Mouse (Mus musculus): Measurements from ENCODE around the gene Phkg1. TPM values are rescaled to one million over a fixed set of nuclear protein-coding genes. Genes with fewer than 3 reads are reported as not detected.
"Not testable (repeated sequence)": the region's sequence is repeated elsewhere in the genome, so short reads cannot be mapped to it uniquely, and the experiment has no call there.

The Phkg1 gene
- polyA plus RNA-seq, 1 experiment, result 35.5 TPM

DNA sequence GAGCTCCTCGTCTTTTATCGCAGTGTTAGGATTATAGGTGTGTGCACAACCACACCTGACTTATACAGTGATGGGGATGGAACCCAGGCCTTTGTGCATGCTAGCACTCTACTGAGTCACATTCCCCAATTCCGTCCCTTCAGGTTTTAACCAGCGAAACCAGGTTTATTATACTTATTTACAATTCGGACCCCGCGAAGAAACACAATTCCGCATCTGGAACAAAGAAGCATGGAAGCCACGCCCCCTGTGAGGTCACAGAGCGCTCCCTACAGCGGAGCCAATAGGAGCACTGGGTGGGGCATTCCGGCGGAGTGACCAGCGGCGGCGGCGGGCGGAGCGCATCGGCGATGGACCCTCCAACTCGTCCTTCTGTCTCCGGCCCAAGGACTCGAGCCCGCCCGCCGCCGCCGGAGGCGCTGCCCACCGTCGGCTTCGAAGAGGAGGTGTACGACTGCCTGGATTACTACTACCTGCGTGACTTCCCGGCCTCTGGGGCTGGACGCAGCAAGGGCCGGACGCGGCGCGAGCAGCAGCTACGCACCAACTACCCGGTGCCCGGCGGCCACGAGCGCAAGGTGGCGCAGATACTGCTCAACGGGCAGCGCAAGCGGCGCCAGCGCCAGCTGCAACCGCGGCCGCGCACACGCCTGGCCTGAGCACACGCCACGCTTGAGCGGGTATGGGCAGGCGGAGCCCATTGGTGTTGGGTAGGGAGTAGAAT, 10.1 kb upstream of the Phkg1 start, which contains the start of gene Nupr1l:
Gene Nupr1l, plus strand, starts transcription at position 299 of the 724 bp plus-strand sequence.
- peak; percentile 81 to 88 for DNase-seq (ENCODE audit: extremely low spot score in 1 of 2, low spot score in 1 of 2)

DNA sequence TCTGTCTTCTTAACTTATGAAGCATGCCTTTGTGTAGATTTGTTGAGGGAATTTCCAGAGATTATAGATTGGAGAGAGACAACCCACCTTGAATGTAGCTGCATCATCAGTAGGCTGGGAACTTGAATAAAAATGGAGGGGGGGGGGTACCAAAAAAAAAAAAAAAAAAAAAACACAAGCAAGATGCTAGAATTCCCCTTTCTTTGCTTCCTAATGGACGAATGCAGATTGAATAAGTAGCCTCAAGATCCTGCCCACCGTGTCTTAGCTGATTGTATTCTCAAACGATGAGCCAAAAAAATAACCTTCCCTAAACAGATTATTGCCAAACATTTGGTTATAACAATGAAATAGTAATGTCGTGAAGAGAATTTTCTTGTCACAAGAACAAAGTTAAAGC, 9.4 kb upstream of the Phkg1 start:
- no peak for DNase-seq (ENCODE audit: extremely low spot score in 1 of 2, low spot score in 1 of 2)

DNA sequence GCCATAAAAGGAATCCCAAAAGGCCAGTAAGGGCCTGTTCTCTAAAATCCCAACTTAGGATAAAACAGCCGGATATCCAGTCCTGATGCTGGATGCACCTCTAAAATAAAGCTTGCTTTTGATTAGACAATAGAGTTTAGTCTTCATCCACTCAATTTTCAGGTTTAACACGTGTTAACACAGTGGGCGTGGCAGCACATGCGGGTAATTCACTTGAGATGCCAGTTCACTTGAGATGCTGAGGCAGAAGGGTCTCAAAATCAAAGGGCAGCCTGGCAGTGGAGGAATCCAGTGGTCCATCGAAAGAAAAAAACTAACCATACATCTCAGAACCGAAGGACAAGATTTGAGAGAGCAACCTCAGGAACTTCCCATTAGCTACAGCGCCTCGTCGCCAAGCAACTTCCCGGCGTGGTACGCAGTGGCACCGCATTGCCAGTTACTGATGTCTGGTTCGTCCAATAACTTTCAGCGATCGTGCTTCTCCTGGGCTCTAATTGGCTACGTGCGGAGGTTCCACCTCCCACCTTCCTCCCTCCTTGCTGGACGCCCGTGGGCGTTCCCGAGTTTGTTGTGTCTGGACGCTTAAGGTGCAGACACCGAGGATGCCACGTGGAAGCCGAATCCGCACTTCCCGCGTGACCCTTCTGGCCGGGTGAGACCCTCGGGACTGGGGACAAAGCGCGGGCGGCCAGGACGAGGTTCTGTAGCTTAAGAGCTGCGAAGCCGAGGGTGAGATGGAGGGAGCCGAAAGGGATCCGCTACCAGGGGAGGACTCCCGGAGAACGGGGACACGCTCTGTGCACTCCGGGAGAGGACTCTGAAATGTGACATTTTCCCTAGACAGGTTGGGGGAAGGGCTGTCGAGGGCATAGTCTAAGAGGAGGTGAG, 2.9 kb downstream of the Phkg1 start, which contains the start of gene Zbed5:
Gene Zbed5, plus strand, starts transcription at position 526 of the 891 bp plus-strand sequence.
- DNase-seq (ENCODE audit: extremely low spot score in 1 of 2, low spot score in 1 of 2), result peak; percentile 87 to 93

DNA sequence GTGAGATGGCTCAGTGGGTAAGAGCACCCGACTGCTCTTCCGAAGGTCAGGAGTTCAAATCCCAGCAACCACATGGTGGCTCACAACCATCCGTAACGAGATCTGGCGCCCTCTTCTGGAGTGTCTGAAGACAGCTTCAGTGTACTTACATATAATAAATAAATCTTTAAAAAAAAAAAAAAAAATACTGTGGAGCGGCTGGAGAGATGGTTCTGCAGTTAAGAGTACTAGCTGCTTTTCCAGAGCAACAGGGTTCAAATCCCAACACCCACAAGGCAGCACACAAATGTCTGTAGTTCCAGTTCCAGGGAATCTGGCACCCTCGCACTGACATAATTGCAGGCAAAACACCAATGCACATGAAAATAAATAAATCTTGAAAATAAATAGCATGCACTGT, 8.0 kb downstream of the Phkg1 start:
- DNase-seq (ENCODE audit: extremely low spot score in 1 of 2, low spot score in 1 of 2), result not testable (repeated sequence)

DNA sequence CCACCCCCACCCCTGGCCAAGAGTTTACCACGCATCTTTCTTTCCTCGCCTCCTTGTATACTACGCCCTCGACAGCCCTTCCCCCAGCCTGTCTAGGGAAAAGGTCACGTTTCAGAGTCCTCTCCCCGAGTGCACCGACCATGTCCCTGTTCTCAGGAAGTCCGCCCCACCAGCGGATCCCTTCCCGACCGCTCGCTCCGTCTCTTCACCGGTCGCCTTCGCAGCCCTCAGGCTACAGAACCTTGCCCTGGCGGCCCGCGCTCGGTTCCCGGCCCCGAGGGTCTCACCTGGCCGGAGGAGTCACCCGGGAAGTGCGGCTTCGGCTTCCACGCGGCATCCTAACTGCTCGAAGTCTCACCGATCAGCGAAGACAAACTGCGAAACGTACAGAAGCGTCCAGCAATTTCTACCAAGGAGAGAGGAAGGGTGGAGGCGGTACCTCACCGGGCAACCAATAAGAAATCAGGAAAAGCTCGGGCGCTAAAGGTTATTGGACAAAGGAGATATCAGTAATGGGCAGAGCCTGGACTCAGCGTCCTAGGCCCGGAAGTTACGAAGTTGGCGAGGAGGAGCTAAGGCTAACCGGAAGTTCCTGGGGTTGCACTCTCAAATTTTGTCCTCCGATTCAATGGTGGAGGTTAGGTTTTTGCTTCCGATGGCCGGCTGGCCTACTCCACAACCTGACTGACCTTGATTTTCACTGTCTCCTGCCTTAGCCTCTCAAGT, 11.3 kb downstream of the Phkg1 start, which contains the start of gene Chchd2:
Gene Chchd2, minus strand, starts transcription at position 560 of the 726 bp plus-strand sequence.
- peak; percentile 97 to 99 for DNase-seq (ENCODE audit: extremely low spot score in 1 of 2, low spot score in 1 of 2)

DNA sequence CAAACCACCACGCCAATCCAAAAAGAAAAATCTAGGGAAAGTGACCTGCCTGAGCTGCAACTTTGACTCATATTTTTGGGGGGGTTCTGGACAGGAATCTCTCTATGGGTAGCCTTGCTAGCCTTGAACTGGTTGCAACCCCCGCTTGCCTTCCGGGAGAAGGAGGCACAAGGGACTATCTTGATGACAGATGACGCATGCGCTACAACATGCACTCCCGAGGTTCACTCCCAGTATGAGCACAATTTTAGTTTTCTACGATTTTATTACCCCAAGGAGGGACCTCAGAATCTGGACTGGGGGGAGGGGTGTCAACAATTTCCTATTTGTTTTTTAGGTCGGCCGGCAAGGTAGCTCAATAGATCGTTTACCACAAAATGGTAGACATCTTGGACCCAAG, 12.1 kb downstream of the Phkg1 start:
- peak in 1 of 2 experiments; percentile 14 for DNase-seq (ENCODE audit: extremely low spot score in 1 of 2, low spot score in 1 of 2)

DNA sequence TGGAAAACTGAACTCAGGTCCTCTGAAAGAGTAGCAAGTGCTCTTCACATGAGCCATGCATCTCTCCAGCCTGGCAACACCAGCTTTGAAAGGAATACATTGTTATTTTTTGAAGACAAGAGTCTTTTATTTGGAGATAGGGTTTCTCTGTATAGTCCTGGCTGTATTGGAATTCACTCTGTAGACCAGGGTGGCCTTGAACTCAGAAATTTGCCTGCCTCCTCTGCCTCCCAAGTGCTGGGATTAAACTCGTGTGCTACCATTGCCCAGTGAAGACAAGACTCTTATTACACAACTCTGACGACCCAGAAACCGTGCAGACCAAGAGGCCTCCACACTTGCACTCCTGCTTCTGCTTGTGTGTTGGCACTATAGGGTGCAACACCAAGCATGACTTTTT, 18.5 kb downstream of the Phkg1 start:
- DNase-seq (ENCODE audit: extremely low spot score in 1 of 2, low spot score in 1 of 2), result no peak

DNA sequence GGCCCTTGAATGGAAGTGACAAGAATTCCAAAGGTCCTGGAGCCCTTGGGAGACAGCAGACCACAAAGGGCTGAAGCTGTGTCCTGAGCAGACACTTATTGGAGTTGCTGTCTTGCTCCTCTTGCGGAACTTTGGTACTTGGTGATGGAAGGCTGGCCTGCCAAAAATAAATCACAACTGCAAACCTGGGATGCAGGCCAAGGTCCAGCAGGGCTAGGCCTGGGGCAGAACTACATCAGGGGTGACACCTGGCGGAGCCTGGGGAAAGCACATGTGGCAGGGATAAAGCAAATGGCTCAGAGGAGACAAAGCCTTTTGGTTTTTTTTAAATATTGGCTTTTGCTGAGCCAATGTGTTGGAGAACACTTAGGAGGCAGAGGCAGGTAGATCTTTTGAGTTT, 19.4 kb downstream of the Phkg1 start:
- peak in 1 of 2 experiments; percentile 50 for DNase-seq (ENCODE audit: extremely low spot score in 1 of 2, low spot score in 1 of 2)

DNA sequence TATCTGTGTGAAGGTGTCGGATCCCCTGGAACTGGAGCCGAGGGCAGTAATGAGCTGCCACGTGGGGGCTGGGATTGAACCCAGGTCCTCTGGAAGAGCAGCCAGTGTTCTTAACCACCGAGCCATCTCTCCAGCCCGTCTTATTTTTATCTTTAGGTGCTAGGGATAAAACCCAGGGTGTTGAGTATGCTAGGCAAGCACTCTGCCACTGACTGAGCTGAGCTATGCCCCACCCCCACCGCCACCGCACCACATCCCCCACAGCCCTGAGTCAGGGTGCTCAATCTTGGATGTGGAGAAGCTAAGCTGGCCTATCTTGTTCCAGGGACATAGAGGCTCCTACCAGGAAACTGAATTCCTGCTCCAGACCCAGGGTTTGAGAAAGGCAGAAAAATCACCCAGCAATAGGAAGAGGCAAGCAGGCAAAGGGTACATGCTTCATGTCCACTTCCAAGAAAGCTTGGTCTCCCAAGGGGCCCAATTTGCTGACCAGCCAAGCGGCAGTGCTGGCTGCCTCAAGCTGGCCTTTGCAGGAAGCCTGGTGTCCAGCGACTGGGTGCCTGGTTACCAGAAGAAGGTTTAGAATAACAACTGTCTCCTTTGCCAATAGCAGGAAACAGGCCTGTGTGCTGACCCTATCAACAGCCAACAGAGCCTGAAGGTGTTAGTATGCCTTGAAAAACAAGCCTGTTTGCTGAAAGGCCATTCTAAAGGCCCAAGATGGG, 20.5 kb downstream of the Phkg1 start:
- peak; percentile 21 to 36 for DNase-seq (ENCODE audit: extremely low spot score in 1 of 2, low spot score in 1 of 2)

DNA sequence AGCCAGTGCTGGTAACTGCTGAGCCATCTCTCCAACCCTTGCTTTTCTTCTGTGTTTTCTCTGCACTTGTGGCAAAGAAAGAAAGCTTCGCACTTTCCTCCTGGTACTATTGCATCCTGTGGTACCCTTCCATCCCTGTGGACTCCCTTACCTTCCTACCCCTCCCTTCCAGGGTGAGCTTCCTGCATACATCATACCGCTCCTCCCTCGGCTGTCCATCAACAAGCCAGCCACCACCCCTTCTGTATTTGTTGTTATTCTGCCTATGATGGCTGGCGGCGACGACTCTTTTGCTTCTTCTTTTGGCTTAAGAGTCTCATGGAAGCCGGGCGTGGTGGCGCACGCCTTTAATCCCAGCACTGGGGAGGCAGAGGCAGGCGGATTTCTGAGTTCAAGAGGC, 23.3 kb downstream of the Phkg1 start:
- DNase-seq (ENCODE audit: extremely low spot score in 1 of 2, low spot score in 1 of 2), result no peak

DNA sequence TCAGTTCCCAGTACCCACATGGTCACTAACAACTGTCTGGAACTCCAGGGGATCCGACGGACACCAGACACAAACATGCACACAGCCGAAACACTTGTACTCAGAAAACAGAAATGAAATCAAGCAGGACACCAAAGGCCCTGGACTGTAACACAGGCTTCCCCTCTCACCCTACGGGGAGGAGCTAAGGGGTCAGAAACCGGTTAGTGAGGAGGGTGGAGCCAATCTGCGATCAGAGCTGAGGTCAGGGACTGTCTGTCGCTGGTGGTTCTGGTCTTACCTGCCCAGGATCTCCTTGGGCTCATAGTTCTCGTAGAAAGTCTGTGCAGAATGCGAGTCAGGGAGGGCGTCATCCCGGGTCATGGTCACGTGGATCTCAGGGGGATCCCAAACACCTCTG, 24.4 kb downstream of the Phkg1 start:
- DNase-seq (ENCODE audit: extremely low spot score in 1 of 2, low spot score in 1 of 2), result no peak

DNA sequence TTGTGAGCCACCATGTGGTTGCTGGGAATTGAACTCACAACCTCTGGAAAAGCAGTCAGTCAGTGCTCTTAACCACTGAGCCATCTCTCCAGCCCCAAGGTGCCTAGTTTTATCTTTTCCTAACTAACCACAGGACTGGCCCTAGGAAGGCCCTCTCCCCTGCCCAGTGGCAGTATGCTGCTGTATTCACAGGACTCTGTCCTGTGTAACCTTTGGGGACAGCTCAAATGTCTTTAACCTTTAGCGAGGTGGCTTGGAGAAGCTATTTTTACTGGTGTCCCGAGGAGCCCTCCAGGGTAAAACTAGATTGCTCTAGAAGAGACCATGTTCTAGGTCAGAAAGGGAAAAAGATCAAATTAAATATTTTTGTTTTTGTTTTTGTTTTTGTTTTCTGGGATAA, 27.1 kb downstream of the Phkg1 start:
- DNase-seq (ENCODE audit: extremely low spot score in 1 of 2, low spot score in 1 of 2), result no peak

DNA sequence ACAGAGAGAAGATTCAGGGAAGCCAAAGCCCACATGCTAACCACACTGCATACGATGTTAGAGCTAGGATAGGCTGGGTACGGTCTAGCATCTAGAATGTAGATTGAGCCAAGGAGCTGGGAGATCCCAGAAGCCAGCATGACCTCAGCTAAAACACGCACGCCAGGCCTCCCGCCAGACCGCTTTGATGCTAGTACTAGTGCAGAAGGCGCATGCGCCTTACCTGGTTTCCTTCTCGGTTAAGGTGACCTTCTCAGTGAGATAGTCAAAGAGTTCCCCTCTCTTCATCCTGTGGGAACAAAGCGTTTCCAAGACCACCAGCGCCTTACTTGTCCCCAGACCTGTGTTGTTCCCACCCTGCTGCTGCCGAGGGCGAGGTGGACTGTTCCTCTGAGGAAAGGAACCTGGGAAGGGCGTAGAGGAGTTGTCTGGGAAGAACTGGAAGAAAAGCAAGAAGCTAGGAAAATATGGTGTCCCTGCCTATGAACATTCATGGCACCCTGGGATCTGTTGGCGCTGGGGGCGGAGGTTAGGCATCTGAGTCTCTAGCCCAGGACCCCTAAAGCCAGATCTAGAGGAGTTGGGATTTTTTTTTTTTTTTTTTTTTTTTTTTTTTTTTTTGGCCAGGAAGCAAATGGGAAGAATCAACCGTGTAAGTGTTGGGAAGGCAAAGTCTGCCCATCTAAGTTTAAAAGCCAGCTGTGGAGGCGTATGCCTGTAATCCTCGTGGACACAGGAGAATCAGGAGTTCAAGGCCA, 28.9 kb downstream of the Phkg1 start:
- DNase-seq (ENCODE audit: extremely low spot score in 1 of 2, low spot score in 1 of 2), result no peak

DNA sequence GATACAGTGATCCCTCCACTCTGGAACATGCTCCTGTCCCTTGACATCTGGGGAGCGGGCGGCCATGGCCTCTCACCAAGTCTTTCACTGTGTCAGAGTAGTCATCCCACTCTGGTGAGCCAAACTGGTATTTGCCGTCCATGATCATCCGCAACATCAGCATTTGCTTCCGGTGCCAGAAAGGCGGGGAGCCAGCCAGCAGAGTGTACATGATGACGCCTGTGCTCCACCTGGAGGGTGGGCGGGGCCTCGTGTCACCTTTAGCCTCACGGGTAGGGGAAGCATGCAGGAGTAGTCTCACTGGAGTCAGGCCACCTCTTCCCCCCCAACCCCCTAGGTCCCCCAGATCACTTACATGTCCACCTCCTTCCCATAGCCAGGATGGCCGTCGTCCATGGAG, 32.5 kb downstream of the Phkg1 start:
- no peak for DNase-seq (ENCODE audit: extremely low spot score in 1 of 2, low spot score in 1 of 2)

DNA sequence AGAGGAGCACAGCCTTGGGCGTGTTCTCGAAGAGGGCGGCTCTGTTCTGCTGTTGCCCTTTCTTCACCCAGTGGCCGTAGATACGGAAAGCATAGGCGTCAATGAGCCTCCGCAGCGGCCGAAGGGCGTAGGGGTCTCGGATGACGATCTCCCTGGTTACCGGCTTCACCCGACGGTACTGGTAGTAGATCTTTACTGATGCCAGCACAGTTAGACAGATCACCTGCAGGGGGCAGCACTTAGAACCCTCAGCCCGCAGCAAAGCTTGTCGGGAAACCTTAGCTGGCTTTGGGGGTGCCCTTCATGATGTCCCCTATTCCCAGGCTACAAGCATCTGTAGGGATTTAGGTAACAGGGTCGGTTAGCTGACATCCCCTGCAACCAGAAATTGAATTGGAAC, 33.9 kb downstream of the Phkg1 start:
- DNase-seq (ENCODE audit: extremely low spot score in 1 of 2, low spot score in 1 of 2), result peak in 1 of 2 experiments; percentile 57

DNA sequence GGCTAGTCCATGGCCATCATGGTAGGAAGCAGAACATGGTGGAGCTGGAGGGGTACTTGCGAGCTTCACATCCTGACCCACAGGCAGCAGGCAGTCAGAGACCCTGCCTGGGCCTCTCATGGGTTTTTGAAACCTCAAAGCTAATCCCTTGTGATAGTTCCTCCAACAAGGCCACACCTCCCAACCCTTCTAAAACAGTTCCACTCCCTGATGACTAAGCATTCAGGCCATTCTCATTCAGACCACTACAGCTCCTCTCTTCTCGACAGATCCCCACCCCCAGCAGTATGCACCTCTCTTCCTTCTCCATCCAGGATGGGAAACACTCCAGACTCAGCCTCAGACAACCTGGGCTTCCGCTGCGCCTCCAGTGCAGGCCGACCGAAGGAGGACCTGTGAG, 36.0 kb downstream of the Phkg1 start:
- no peak for DNase-seq (ENCODE audit: extremely low spot score in 1 of 2, low spot score in 1 of 2)

DNA sequence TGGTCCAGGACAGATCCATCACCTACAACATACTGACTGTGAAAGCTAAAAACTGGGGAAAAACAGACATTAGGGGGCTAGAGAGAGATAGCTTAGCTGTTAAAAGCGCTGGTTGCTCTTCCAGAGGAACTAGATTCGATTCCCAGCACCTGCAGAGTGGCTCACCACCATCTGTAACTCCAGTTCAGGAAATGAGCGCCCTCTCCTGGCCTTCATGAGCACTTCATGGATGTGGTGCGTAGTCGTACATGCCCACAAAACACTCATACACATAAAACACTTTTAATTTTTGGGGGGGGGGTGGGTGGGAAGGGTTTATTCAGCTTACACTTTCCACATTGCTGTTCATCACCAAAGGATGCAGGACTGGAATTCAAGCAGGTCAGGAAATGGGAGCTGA, 41.9 kb downstream of the Phkg1 start:
- no peak for DNase-seq (ENCODE audit: extremely low spot score in 1 of 2, low spot score in 1 of 2)

DNA sequence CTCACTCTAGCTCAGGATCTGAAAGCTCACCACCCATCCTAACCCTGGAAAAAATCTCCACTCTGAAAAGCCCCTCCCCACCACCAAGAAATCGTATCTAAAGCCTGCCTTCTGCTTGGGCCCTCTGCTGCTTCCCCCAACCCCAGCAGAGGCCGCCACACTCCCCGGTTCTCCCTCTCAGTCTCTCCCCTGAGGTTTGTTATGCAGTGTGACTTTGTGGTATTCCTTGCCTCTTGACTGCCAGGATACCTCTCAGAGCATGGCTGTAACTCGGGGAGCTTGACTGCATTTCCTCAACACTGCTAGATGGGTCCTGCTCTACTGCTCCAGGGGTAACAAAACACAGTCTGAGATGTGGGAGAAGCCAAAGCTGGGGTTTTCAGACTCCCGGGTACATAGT, 43.2 kb downstream of the Phkg1 start:
- no peak for DNase-seq (ENCODE audit: extremely low spot score in 1 of 2, low spot score in 1 of 2)

DNA sequence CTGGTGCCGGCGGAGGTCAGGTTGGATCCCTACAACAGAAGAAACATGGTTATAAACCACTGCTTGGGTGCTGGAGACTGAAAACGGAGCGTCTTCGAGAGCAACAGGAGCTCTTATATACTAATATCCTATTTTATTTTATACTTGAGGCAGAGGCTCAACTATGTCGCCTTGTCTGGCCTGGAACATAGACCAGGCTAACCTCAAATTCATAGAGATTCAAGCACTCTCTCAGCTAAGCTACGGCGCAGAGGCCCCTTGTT, 50.9 kb downstream of the Phkg1 start:
- DNase-seq (ENCODE audit: extremely low spot score in 1 of 2, low spot score in 1 of 2), result peak in 1 of 2 experiments; percentile 11
